Mouse (Mus musculus) heart, embryonic 12.5 days (tissue): ENCODE measurements around the gene Olfr671. TPM values are rescaled to one million over a fixed set of nuclear protein-coding genes. Genes with fewer than 3 reads are reported as not detected.
"Not testable (repeated sequence)": the region's sequence is repeated elsewhere in the genome, so short reads cannot be mapped to it uniquely, and the experiment has no call there.

Source experiments
- ATAC-seq: fragments of 200-750 bp; cut with Nextera tagmentation; 2 replicates; pipeline ENCODE4 v1.8.0; 2017; ENCODE audit warnings: moderate TSS enrichment, moderate library complexity; ENCODE audit not compliant: insufficient number of reproducible peaks, low FRiP score
- H3K27ac ChIP-seq: fragments of 300-500 bp; sonication (generic); 2 replicates; pipeline ENCODE4 v1.5.1; 2016; ENCODE audit warnings: mild to moderate bottlenecking, moderate library complexity; ENCODE audit not compliant: poor library complexity, severe bottlenecking
- H3K27me3 ChIP-seq: fragments of 300-500 bp; sonication (generic); replicated peaks from 2 replicates; pipeline ENCODE4 v1.6.1; 2016; ENCODE audit warnings: mild to moderate bottlenecking, moderate library complexity
- H3K36me3 ChIP-seq: fragments of 300-500 bp; sonication (generic); 2 replicates; pipeline ENCODE4 v1.6.1; 2016; ENCODE audit warnings: mild to moderate bottlenecking, moderate library complexity
- H3K4me1 ChIP-seq: fragments of 300-500 bp; sonication (generic); replicated peaks from 2 replicates; pipeline ENCODE4 v1.6.1; 2016; ENCODE audit warnings: mild to moderate bottlenecking
- H3K4me2 ChIP-seq: fragments of 300-500 bp; sonication (generic); 2 replicates; pipeline ENCODE4 v1.6.1; 2016; ENCODE audit warnings: mild to moderate bottlenecking, moderate library complexity
- H3K4me3 ChIP-seq: fragments of 300-500 bp; sonication (generic); 2 replicates; pipeline ENCODE4 v1.5.1; 2016; ENCODE audit warnings: mild to moderate bottlenecking
- H3K9ac ChIP-seq: fragments of 300-500 bp; sonication (generic); 2 replicates; pipeline ENCODE4 v1.6.1; 2016; ENCODE audit warnings: mild to moderate bottlenecking, moderate library complexity
- H3K9me3 ChIP-seq: fragments of 300-500 bp; sonication (generic); replicated peaks from 2 replicates; pipeline ENCODE4 v1.6.1; 2016; ENCODE audit warnings: mild to moderate bottlenecking, moderate library complexity
- WGBS: fragments of 180-500 bp; shearing (Covaris S2); methylation state at CpG from one replicate; pipeline ENCODE4 v1.1.7; 2016; 5-methylcytosine and 5-hydroxymethylcytosine counted together
- polyA plus RNA-seq: library from polyadenylated mRNA; unstranded; fragments of >200 nt; fragmentation: Nextera tagmentation; extraction: Ambion mirVana; gene quantifications from 2 replicates; pipeline ENCODE4 v1.2.1, GENCODE M21; 2016

The Olfr671 gene
- polyA plus RNA-seq, result not detected in 2 replicates

- H3K4me3 ChIP-seq, result no peak within 1 kb of the TSS
- 69% methylated on average over 1 of the region's 1 CpGs for WGBS
- no peaks in the 10 kb centered on the region for H3K4me1 ChIP-seq
- H3K9ac ChIP-seq, result no peak within 1 kb of the TSS
- peaks cover 5% of the 10 kb centered on the region for H3K9me3 ChIP-seq
- ATAC-seq, result no peak
- no peak within 1 kb of the TSS for H3K4me2 ChIP-seq
- H3K27ac ChIP-seq, result no peak within 1 kb of the TSS
- no peaks in the 10 kb centered on the region for H3K27me3 ChIP-seq
- H3K36me3 ChIP-seq, result no peaks in the 10 kb centered on the region
These were observed at the start of gene Olfr671 for GRCm38 (mm10) chr7:104979026-104979425. Gene Olfr671 (minus strand): TSS chr7:104979126.

GRCm38 (mm10) chr7:105028360-105028759 lies 49.4 kb upstream of the Olfr671 start, which contains the start of gene Olfr675:
Gene Olfr675 (minus strand): TSS chr7:105028460.
- Histone ChIP-seq H3K9me3 (no peaks in the 10 kb centered on the region), H3K9ac (no peak within 1 kb of the TSS), H3K27me3 (no peaks in the 10 kb centered on the region), H3K36me3 (no peaks in the 10 kb centered on the region), H3K4me1 (no peaks in the 10 kb centered on the region), H3K4me2 (no peak within 1 kb of the TSS), H3K4me3 (no peak within 1 kb of the TSS), H3K27ac (no peak within 1 kb of the TSS)
- 62% methylated on average over 1 of the region's 1 CpGs for WGBS
- no peak for ATAC-seq

DNA sequence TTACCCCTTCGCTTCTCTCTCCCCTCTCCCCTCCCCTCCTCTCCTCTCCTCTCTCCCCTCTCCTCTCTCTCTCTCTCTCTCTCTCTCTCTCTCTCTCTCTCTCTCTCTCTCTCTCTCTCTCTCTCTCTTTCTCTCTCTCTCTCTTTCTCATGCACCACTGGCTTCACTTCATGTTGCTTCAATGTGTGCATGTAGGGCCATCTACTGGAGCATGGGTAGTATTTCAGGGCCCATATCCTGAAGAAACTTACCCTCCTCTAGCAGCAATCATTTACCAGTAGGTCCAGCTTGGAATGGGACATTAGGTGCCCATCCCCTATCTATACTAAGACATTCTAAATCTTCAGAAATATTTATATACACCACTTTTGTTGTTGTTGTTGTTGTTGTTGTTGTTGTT lies 43.6 kb upstream of the Olfr671 start:
- no peak overlapping the region for H3K9ac ChIP-seq
- 59% methylated on average over 1 of the region's 1 CpGs for WGBS
- no peaks in the 10 kb centered on the region for H3K9me3 ChIP-seq
- H3K4me2 ChIP-seq, result no peak overlapping the region
- no peak overlapping the region for H3K4me3 ChIP-seq
- no peaks in the 10 kb centered on the region for H3K36me3 ChIP-seq
- no peaks in the 10 kb centered on the region for H3K4me1 ChIP-seq
- no peak for ATAC-seq
- H3K27me3 ChIP-seq, result no peaks in the 10 kb centered on the region
- no peak overlapping the region for H3K27ac ChIP-seq

- Histone ChIP-seq H3K4me3 (no peak within 1 kb of the TSS), H3K9me3 (no peaks in the 10 kb centered on the region), H3K36me3 (no peaks in the 10 kb centered on the region), H3K4me2 (no peak within 1 kb of the TSS), H3K9ac (no peak within 1 kb of the TSS), H3K4me1 (no peaks in the 10 kb centered on the region), H3K27ac (no peak within 1 kb of the TSS), H3K27me3 (no peaks in the 10 kb centered on the region)
- no peak for ATAC-seq
These were observed 23.0 kb upstream of the Olfr671 start, which contains the start of gene Olfr672 for GRCm38 (mm10) chr7:105001929-105002328. Gene Olfr672 (minus strand): TSS chr7:105002029.

GRCm38 (mm10) chr7:104972507-104972906 lies 6.4 kb downstream of the Olfr671 start:
- H3K9ac ChIP-seq, H3K27me3 ChIP-seq, H3K36me3 ChIP-seq, H3K9me3 ChIP-seq, H3K4me3 ChIP-seq, H3K27ac ChIP-seq, ATAC-seq, H3K4me2 ChIP-seq, H3K4me1 ChIP-seq: not testable (repeated sequence)
- WGBS, result 63% methylated on average over 2 of the region's 2 CpGs

- WGBS, result 59% methylated on average over 1 of the region's 1 CpGs
- Histone ChIP-seq H3K9me3 (0 out of 2 replicates have a peak, but pooled peaks cover 2% of the 10 kb centered on the region), H3K36me3 (no peaks in the 10 kb centered on the region), H3K27ac (no peak within 1 kb of the TSS), H3K4me1 (no peaks in the 10 kb centered on the region), H3K4me3 (no peak within 1 kb of the TSS), H3K9ac (no peak within 1 kb of the TSS), H3K27me3 (no peaks in the 10 kb centered on the region), H3K4me2 (no peak within 1 kb of the TSS)
- ATAC-seq, result no peak
These were observed 16.4 kb downstream of the Olfr671 start, which contains the start of gene Olfr670 for GRCm38 (mm10) chr7:104962520-104962919. Gene Olfr670 (minus strand): TSS chr7:104962620.

DNA sequence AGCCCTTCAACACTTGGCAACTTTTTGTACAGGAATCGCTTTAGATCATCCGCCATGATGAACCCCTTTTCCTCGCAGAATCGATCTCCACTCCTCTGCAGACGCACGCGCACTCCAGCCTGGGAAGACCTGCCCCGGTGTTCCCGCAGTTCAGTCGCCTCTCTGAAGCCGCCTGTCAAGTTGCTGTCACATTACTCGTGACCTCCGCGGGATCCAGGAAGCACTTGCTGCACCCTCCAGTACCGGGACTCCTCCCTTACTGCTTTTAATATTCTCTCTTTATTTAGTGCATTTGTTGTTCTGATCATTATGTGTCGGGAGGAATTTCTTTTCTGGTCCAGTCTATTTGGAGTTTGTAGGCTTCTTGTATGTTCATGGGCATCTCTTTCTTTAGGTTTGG lies 28.7 kb downstream of the Olfr671 start:
- H3K4me3 ChIP-seq, H3K9ac ChIP-seq, ATAC-seq, H3K36me3 ChIP-seq, H3K4me2 ChIP-seq, H3K9me3 ChIP-seq, H3K27ac ChIP-seq, H3K27me3 ChIP-seq, H3K4me1 ChIP-seq: not testable (repeated sequence)
- 88% methylated on average over 16 of the region's 16 CpGs for WGBS

- Histone ChIP-seq H3K36me3 (no peaks in the 10 kb centered on the region), H3K4me2 (no peak within 1 kb of the TSS), H3K9ac (no peak within 1 kb of the TSS), H3K4me3 (no peak within 1 kb of the TSS), H3K27ac (no peak within 1 kb of the TSS), H3K4me1 (no peaks in the 10 kb centered on the region), H3K27me3 (no peaks in the 10 kb centered on the region), H3K9me3 (no peaks in the 10 kb centered on the region)
- WGBS, result 86% methylated on average over 1 of the region's 1 CpGs
- no peak for ATAC-seq
These were observed 45.0 kb downstream of the Olfr671 start, which contains the start of gene Olfr669 for GRCm38 (mm10) chr7:104933940-104934339. Gene Olfr669 (plus strand): TSS chr7:104934240.

- H3K4me3 ChIP-seq, result no peak within 1 kb of the TSS
- H3K9me3 ChIP-seq, result no peaks in the 10 kb centered on the region
- H3K36me3 ChIP-seq, result no peaks in the 10 kb centered on the region
- H3K9ac ChIP-seq, result no peak within 1 kb of the TSS
- no peak within 1 kb of the TSS for H3K4me2 ChIP-seq
- 57% methylated on average over 1 of the region's 1 CpGs for WGBS
- no peaks in the 10 kb centered on the region for H3K27me3 ChIP-seq
- ATAC-seq, result no peak
- no peak within 1 kb of the TSS for H3K27ac ChIP-seq
- no peaks in the 10 kb centered on the region for H3K4me1 ChIP-seq
These were observed 51.0 kb downstream of the Olfr671 start, which contains the start of gene Olfr668 for GRCm38 (mm10) chr7:104927957-104928356. Gene Olfr668 (minus strand): TSS chr7:104928057.

Other genes starting within 250 kb of the Olfr671 start
- gene Usp17le, start 201.7 kb downstream of the Olfr671 start, polyA plus RNA-seq, result not detected in 2 replicates
- not detected in 2 replicates for gene Usp17lb, start 136.5 kb downstream of the Olfr671 start, polyA plus RNA-seq
- not detected in 2 replicates for gene Usp17la, start 122.1 kb downstream of the Olfr671 start, polyA plus RNA-seq
- not detected in 2 replicates for gene Olfr665, start 101.1 kb downstream of the Olfr671 start, polyA plus RNA-seq
- gene Olfr666, start 83.2 kb downstream of the Olfr671 start, polyA plus RNA-seq, result not detected in 2 replicates
- not detected in 2 replicates for gene Olfr667, start 57.6 kb downstream of the Olfr671 start, polyA plus RNA-seq
- gene Olfr668, start 51.1 kb downstream of the Olfr671 start, polyA plus RNA-seq, result not detected in 2 replicates
- not detected in 2 replicates for gene Olfr669, start 44.9 kb downstream of the Olfr671 start, polyA plus RNA-seq
- not detected in 2 replicates for gene Olfr670, start 16.5 kb downstream of the Olfr671 start, polyA plus RNA-seq
- not detected in 2 replicates for gene Olfr672, start 22.9 kb upstream of the Olfr671 start, polyA plus RNA-seq
- gene Olfr675, start 49.3 kb upstream of the Olfr671 start, polyA plus RNA-seq, result not detected in 2 replicates
- gene Olfr676, start 53.6 kb upstream of the Olfr671 start, polyA plus RNA-seq, result not detected in 2 replicates
- gene Olfr677, start 72.2 kb upstream of the Olfr671 start, polyA plus RNA-seq, result not detected in 2 replicates
- not detected in 2 replicates for gene Olfr678, start 85.3 kb upstream of the Olfr671 start, polyA plus RNA-seq
- not detected in 2 replicates for gene Olfr679, start 102.1 kb upstream of the Olfr671 start, polyA plus RNA-seq
- not detected in 2 replicates for gene Olfr680-ps1, start 113.7 kb upstream of the Olfr671 start, polyA plus RNA-seq
- not detected in 2 replicates for gene Olfr681, start 137.7 kb upstream of the Olfr671 start, polyA plus RNA-seq
- not detected in 2 replicates for gene Olfr683, start 167.9 kb upstream of the Olfr671 start, polyA plus RNA-seq
- gene Olfr684, start 184.5 kb upstream of the Olfr671 start, polyA plus RNA-seq, result not detected in 2 replicates
- not detected in 2 replicates for gene Olfr685, start 206.9 kb upstream of the Olfr671 start, polyA plus RNA-seq
- gene Olfr686, start 228.4 kb upstream of the Olfr671 start, polyA plus RNA-seq, result not detected in 2 replicates